Mouse (Mus musculus) heart, adult 10 weeks (tissue): ENCODE data around the gene Gm3636. TPM values are rescaled to one million over a fixed set of nuclear protein-coding genes. Genes with fewer than 3 reads are reported as not detected.

Source experiments
- polyA plus RNA-seq: library from polyadenylated mRNA; stranded (reverse); fragments of 350-450 nt; fragmentation: Illumina TruSeq; extraction: RNeasy Lipid Tissue Mini Kit (QIAGEN cat#74804); gene quantifications from one replicate; pipeline ENCODE4 v1.2.3, GENCODE M21; 2014; ENCODE audit warnings: low read depth, low replicate concordance

The Gm3636 gene
- polyA plus RNA-seq, result 1.7 TPM

GRCm38 (mm10) chr14:6742232-6742631, at the start of gene Gm3636:
Gene Gm3636 (minus strand): TSS chr14:6742332.

GRCm38 (mm10) chr14:6774311-6774710, 32.2 kb upstream of the Gm3636 start, which contains the start of gene Gm8362:
Gene Gm8362 (minus strand): TSS chr14:6774411.

GRCm38 (mm10) chr14:6720151-6720550, 22.0 kb downstream of the Gm3636 start, which contains the start of gene Gm8050:
Gene Gm8050 (minus strand): TSS chr14:6720251.

Other genes with a start within 250 kb of the Gm3636 start
- gene Gm8356, start 205.0 kb downstream of the Gm3636 start, polyA plus RNA-seq, result not detected
- not detected for gene Gm3629, start 151.7 kb downstream of the Gm3636 start, polyA plus RNA-seq
- gene Gm3460, start 119.9 kb downstream of the Gm3636 start, polyA plus RNA-seq, result not detected
- not detected for gene Gm10251, start 58.2 kb downstream of the Gm3636 start, polyA plus RNA-seq
- gene Gm8050, start 22.1 kb downstream of the Gm3636 start, polyA plus RNA-seq, result not detected
- gene Gm8362, start 32.1 kb upstream of the Gm3636 start, polyA plus RNA-seq, result not detected
- not detected for gene Gm3642, start 98.0 kb upstream of the Gm3636 start, polyA plus RNA-seq
- gene Gm3667, start 147.6 kb upstream of the Gm3636 start, polyA plus RNA-seq, result 0.34 TPM
- gene Gm6356, start 231.5 kb upstream of the Gm3636 start, polyA plus RNA-seq, result not detected